In genomic region chr9:110380662-110381061, GRCm38 (mm10) we compare ENCODE assay signal across 10 mouse cellular contexts. TPM values are rescaled to one million over a fixed set of nuclear protein-coding genes. Genes with fewer than 3 reads are reported as not detected.
A peak's percentile ranks its signal among the peaks of the same experiment; 100 is the strongest.
DNase-seq lines count a peak whose midpoint lies in the region; ATAC-seq and TF ChIP-seq lines count a peak whose summit lies in the region.
"Had no signal": no experiment of that assay in that cellular context is flagged by ENCODE, and none has a peak within 500 bp of the region (broad histone marks: within the 10 kb centered on the region; RNA-seq: fewer than 3 reads in every experiment).

No protein-coding gene starts in this region.

- ATAC-seq in heart, embryonic 16.5 days (replicated peaks; ENCODE audit: extremely low read depth, insufficient read depth, low FRiP score): no peak
- ATAC-seq in liver, embryonic 12.5 days: 0 out of 2 replicates have a peak, but pooled peaks have one; percentile 29

- peak overlapping the region; percentile 60 for H3K4me2 ChIP-seq in heart, embryonic 16.5 days (ENCODE audit: low read depth, low read length)
- peak overlapping the region; percentile 26; the same call in 1 of the 2 replicates for H3K4me2 ChIP-seq in liver, embryonic 12.5 days

- no peak for TF ChIP-seq CTCF in ES-Bruce4 (IDR thresholded peaks at IDR 0.05; ENCODE audit: low read depth, low read length)

- WGBS in heart, embryonic 16.5 days: 27% methylated on average over 21 of the region's 21 CpGs
- 54% methylated on average over 21 of the region's 21 CpGs for WGBS in liver, embryonic 12.5 days (ENCODE audit: insufficient replicate concordance)

- no peak for TF ChIP-seq POLR2A in ES-Bruce4 (IDR thresholded peaks at IDR 0.05; ENCODE audit: insufficient read depth, low read length)

- H3K9me3 ChIP-seq in heart, embryonic 16.5 days (replicated peaks; ENCODE audit: control insufficient read depth, low read length): no peaks in the 10 kb centered on the region
- no peaks in the 10 kb centered on the region for H3K9me3 ChIP-seq in ES-Bruce4 (replicated peaks; ENCODE audit: control insufficient read depth, insufficient read depth, low read length, poor library complexity, severe bottlenecking)
- H3K9me3 ChIP-seq in liver, embryonic 12.5 days (replicated peaks): no peaks in the 10 kb centered on the region
- H3K9me3 ChIP-seq: G1E had no signal

- TF ChIP-seq EP300 in ES-Bruce4 (IDR thresholded peaks at IDR 0.05; ENCODE audit: insufficient read depth, low read depth, low read length): no peak

- H3K36me3 ChIP-seq in heart, embryonic 16.5 days (ENCODE audit: control insufficient read depth, insufficient read depth): peaks cover 35% of the 10 kb centered on the region
- H3K36me3 ChIP-seq in ES-Bruce4 (ENCODE audit: control insufficient read depth, insufficient read depth, low read length, poor library complexity, severe bottlenecking): peaks cover 13% of the 10 kb centered on the region
- peaks cover 97% of the 10 kb centered on the region for H3K36me3 ChIP-seq in liver, embryonic 12.5 days

- no peak for DNase-seq in heart, adult 8-10 months (ENCODE audit: low spot score)
- DNase-seq in adrenal gland, postnatal 25 days: peak; percentile 48
- DNase-seq in MN1 (ENCODE audit: low spot score): no peak
- no peak for DNase-seq in layer of hippocampus, postnatal 14 days (ENCODE audit: low spot score in 2 of 2)
- no peak for DNase-seq in adipocyte (ENCODE audit: low spot score)
- DNase-seq: spleen, adult 18-20 months had no signal

- H3K9ac ChIP-seq in heart, embryonic 16.5 days (ENCODE audit: low read length): no peak overlapping the region
- H3K9ac ChIP-seq in ES-Bruce4 (ENCODE audit: low read depth, poor library complexity, severe bottlenecking): 0 out of 2 replicates have a peak overlapping the region, but pooled peaks have one; percentile 5
- H3K9ac ChIP-seq in liver, embryonic 12.5 days: no peak overlapping the region

- no peaks in the 10 kb centered on the region for H3K4me1 ChIP-seq in heart, embryonic 16.5 days (ENCODE audit: control insufficient read depth, insufficient read depth, low read length)
- H3K4me1 ChIP-seq in ES-Bruce4 (ENCODE audit: control insufficient read depth, insufficient read depth, low read length): peaks cover 2% of the 10 kb centered on the region
- H3K4me1 ChIP-seq in liver, embryonic 12.5 days: peaks cover 11% of the 10 kb centered on the region; the same call in 1 of the 2 replicates

- peak overlapping the region; percentile 19 for H3K4me3 ChIP-seq in heart, embryonic 16.5 days (ENCODE audit: low read length)
- H3K4me3 ChIP-seq in ES-Bruce4 (ENCODE audit: low read depth, low read length): peak overlapping the region; percentile 52
- no peak overlapping the region for H3K4me3 ChIP-seq in liver, embryonic 12.5 days

- H3K27me3 ChIP-seq in heart, embryonic 16.5 days (ENCODE audit: control insufficient read depth, insufficient read depth, low read length): no peaks in the 10 kb centered on the region
- H3K27me3 ChIP-seq in ES-Bruce4 (ENCODE audit: control insufficient read depth, insufficient read depth, low read length, poor library complexity, severe bottlenecking): no peaks in the 10 kb centered on the region
- no peaks in the 10 kb centered on the region for H3K27me3 ChIP-seq in liver, embryonic 12.5 days (replicated peaks)

- H3K27ac ChIP-seq in heart, embryonic 16.5 days (ENCODE audit: low read length): no peak overlapping the region
- H3K27ac ChIP-seq in ES-Bruce4 (ENCODE audit: insufficient read depth, low read length): no peak overlapping the region
- H3K27ac ChIP-seq in liver, embryonic 12.5 days: no peak overlapping the region

RNA-seq across cellular contexts. Expression of gene Ptpn23, which starts 27.4 kb away (rescaled TPM):
- 11.3 and 12.0 TPM in 2 replicates for polyA plus RNA-seq in heart, embryonic 16.5 days (2015; fragmentation: Nextera tagmentation; extraction: Ambion mirVana)
- 10 to 100 TPM; 12.9 to 17.1 (median 14.5) TPM for total RNA-seq in heart, adult 8-10 months (2022)
- 38.9 and 41.7 TPM in 2 replicates for polyA plus RNA-seq in ES-Bruce4 (2011; ENCODE audit: insufficient read depth, insufficient read length, low read depth, missing spikeins)
- 72.2 and 89.7 TPM in 2 replicates for total RNA-seq in adrenal gland, postnatal 25 days (2021)
- polyA plus RNA-seq in liver, embryonic 12.5 days (2016; fragmentation: Nextera tagmentation; extraction: Ambion mirVana): 5.9 and 7.4 TPM in 2 replicates
- 10 to 100 TPM; 47.8 to 49.2 TPM for total RNA-seq in layer of hippocampus, postnatal 14 days (2021)

RNA-seq across cellular contexts. Expression of gene Ngp, which starts 38.9 kb away (rescaled TPM):
- 3.3 and 6.5 TPM in 2 replicates for polyA plus RNA-seq in heart, embryonic 16.5 days (2015; fragmentation: Nextera tagmentation; extraction: Ambion mirVana)
- 1 to 10 TPM in 1 of 4 experiments, not detected in 3; 3.0 TPM for total RNA-seq in heart, adult 8-10 months (2022)
- not detected in 2 replicates for polyA plus RNA-seq in ES-Bruce4 (2011; ENCODE audit: insufficient read depth, insufficient read length, low read depth, missing spikeins)
- total RNA-seq in adrenal gland, postnatal 25 days (2021): not detected in 2 replicates
- 38.3 and 43.4 TPM in 2 replicates for polyA plus RNA-seq in liver, embryonic 12.5 days (2016; fragmentation: Nextera tagmentation; extraction: Ambion mirVana)
- total RNA-seq in layer of hippocampus, postnatal 14 days (2021): not detected

RNA-seq across cellular contexts. Expression of gene Scap, which starts 47.6 kb away (rescaled TPM):
- 20.9 and 22.2 TPM in 2 replicates for polyA plus RNA-seq in heart, embryonic 16.5 days (2015; fragmentation: Nextera tagmentation; extraction: Ambion mirVana)
- total RNA-seq in heart, adult 8-10 months (2022): 10 to 100 TPM; 23.7 to 34.9 (median 29.3) TPM
- 25.8 and 35.7 TPM in 2 replicates for polyA plus RNA-seq in ES-Bruce4 (2011; ENCODE audit: insufficient read depth, insufficient read length, low read depth, missing spikeins)
- total RNA-seq in adrenal gland, postnatal 25 days (2021): 92.5 and 151 TPM in 2 replicates
- polyA plus RNA-seq in liver, embryonic 12.5 days (2016; fragmentation: Nextera tagmentation; extraction: Ambion mirVana): 28.6 and 28.7 TPM in 2 replicates
- 10 to 100 TPM; 91.7 to 93.1 TPM for total RNA-seq in layer of hippocampus, postnatal 14 days (2021)
